Mouse (Mus musculus) B cell, adult 2 months (primary cell): Measurements from ENCODE around the gene Scn4b.
A peak's percentile ranks its signal among the peaks of the same experiment; 100 is the strongest.

Experiments
- DNase-seq, 2 experiments: peaks; one replicate each; pipeline ENCODE4 v3.0.0; 2022

Scn4b gene

GRCm38 (mm10) chr9:45126941-45127340 is 11.3 kb upstream of the Scn4b start:
- DNase-seq = peak; percentile 33 to 44

- DNase-seq = no peak
These were observed 8.1 kb upstream of the Scn4b start for GRCm38 (mm10) chr9:45130119-45130518.

GRCm38 (mm10) chr9:45133484-45134310 is 4.5 kb upstream of the Scn4b start:
- DNase-seq = peak; percentile 80

DNA sequence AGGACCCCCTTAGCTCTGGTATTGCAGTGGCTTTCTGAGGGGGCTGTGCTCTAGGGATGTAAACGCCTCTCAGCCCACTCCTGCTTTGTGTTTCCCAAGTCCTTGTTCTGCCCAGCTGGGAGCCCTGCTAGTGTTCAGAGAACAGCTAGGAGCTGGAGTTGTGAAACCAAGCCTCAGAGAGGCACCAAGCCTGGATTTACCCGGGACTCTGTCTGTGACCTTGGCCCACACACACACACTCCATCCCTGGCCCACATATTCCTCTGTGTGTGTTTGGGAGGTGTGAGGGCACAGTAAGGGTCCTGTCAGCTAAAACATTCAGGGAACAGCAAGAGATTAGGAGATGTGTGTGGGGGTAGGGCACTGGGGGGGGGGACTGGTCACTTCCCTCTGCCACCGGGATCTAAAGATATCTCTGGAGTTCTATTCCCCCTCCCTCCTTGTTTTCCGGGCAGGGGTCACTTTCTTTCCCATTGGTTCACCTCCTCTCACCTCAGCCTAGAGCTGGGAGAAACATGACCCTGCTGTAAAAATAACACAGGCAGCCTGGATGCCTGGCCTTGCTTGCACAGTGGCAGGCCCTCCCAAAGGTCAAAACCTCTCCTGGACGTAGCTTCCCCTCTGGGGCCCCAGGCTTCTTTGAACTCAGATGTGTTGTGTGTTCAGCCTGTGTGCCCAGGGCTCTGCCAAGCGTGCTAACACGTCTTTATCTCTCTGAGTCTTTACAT is 1.6 kb upstream of the Scn4b start:
- no peak for DNase-seq

DNA sequence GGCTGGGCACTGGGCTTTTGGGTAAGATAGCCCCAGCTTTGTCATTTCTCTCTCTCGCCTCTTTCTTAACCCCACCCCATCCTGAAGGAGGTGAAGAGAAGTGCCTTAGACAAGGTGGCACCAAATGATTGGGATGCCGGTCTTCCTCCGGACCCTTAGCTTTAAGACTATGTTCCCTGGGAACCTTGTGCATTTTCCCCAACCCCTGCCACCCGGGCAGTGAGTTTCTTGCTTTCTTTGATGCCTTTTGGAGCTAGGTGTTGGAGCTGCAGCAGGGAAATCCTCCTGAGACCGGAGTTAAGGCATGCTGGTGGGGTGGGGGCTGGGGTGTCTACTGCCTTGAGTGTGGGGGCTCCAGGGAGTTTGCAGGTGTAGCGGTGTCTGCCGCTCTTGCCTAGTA is 887 bp downstream of the Scn4b start:
- no peak for DNase-seq

GRCm38 (mm10) chr9:45140945-45141344 is 2.8 kb downstream of the Scn4b start:
- DNase-seq = no peak

GRCm38 (mm10) chr9:45142686-45143085 is 4.5 kb downstream of the Scn4b start:
- no peak for DNase-seq

GRCm38 (mm10) chr9:45145533-45146266 is 7.5 kb downstream of the Scn4b start:
- no peak for DNase-seq

DNA sequence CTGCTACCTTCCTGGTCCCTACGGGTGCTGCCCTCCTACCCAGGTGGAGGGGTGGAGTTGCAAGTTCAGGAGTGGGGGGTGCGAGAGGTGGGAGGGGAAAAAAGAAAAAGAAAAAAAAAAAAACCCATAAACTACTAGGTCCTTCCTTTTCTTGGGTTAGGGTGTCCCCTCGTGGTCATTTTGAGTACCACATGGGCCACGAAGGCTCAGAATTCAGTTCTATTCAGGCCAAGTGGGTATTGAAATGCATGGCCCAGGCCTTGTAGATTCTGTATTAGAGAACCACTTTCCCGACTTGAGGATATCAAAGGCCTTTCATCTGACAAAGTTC is 8.0 kb downstream of the Scn4b start:
- DNase-seq = peak; percentile 84 to 88

- no peak for DNase-seq
These were observed 12.7 kb downstream of the Scn4b start for GRCm38 (mm10) chr9:45150933-45151332.

GRCm38 (mm10) chr9:45153361-45153760 is 15.2 kb downstream of the Scn4b start:
- DNase-seq = no peak

DNA sequence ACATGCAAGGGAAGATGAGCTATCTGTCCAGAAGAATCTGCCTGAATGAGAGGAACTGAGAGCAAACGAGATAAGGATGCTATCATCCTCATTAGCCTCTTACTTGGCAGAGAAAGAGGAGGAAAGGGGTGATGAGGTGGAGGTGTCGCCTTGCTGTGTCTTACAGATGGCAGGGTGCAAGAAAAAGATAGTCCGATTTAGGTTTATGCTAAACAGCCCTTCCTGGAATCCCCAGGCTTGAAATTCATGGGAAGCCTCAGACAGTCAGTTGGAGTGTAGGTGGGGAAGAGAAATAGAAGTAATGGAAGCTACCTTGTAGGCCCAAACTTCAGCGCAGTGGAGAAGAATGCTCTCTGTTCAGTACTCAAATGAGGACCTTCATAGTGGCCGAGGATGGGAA is 29.7 kb downstream of the Scn4b start:
- no peak for DNase-seq

DNA sequence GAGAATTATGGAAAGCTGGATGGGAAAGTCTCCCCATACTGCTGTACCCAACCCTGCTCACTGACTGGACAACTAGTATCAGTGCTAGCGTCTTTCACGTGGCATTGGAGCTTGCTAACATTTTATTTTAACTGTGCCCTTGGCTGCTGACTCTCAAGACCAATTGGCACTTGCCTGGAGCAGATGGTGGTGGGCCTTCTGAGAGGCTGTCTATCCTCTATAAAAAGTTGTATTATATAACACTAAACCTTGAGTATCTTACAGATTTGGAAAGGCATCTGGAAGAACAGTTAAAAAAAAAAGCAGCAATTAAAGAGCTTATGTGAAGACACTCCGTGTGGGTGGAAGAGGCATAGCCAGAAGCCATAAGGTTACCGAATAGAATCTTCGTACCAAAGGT is 32.0 kb downstream of the Scn4b start:
- no peak for DNase-seq

DNA sequence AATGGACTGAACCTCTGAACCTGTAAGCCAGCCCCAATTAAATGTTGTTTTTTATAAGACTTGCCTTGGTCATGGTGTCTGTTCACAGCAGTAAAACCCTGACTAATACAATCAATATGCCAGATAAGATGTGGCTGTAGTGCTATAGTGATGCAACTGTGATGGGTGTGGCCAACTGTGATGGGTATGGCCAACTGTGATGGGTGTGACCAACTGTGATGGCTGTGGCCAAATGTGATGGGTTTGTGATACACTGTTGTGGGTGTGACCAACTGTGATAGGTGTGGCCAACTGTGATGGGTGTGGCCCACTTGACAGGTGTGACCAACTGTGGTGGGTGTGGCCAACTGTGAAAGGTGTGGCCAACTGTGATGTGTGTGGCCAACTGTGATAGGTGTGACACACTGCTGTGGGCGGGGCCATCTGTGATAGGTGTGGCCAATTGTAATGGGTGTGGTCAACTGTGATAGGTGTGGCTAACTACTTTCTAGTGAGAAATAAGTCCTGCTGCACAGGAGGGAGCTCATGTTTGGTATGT is 32.9 kb downstream of the Scn4b start:
- DNase-seq = no peak

DNA sequence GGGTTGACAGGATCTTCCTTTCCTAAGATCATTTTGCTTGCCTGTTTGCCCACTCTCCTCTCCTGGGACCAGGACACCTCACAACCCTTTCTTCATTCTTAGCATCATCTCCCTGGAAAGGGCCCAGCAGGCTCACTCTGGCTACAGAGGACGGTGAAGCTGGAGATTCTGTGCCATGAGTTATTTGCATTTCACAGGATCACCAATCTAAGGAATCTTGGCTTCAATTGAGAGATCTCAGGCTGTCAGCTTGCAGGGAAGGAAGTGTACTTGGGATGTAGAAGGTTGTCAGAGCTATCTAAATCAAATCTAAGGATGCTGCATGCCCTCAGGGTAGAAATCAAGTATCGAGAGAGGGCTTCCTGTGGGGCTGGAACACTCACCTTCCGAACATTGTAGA is 35.3 kb downstream of the Scn4b start:
- no peak for DNase-seq

GRCm38 (mm10) chr9:45179282-45179681 is 41.1 kb downstream of the Scn4b start:
- no peak for DNase-seq

GRCm38 (mm10) chr9:45181770-45182169 is 43.6 kb downstream of the Scn4b start, which contains the start of gene BC049352:
Gene BC049352, plus strand, starts transcription at chr9:45182007.
- no peak for DNase-seq

- DNase-seq = no peak
These were observed 44.3 kb downstream of the Scn4b start for GRCm38 (mm10) chr9:45182521-45182920.

- no peak for DNase-seq
These were observed 45.1 kb downstream of the Scn4b start for GRCm38 (mm10) chr9:45183266-45183665.

DNA sequence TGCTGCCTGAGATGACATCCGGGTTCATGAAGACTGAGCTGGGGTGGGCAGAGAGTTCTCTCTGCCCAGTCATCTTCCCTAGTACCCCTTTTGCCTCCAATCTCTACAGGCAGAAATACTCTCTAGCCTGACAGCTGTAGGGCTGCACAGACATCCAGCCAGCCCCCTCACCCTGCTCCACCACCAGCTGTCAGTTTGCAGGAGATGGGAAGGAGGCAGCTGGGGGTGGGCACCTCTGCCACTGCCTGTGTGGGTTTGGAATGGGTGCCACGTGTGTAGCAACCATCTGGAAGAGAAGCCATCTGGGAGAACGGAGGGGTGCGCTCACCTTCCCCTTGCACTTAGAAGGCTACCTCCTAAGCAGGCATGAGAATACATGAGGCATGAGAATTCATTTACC is 47.1 kb downstream of the Scn4b start:
- DNase-seq = no peak

DNA sequence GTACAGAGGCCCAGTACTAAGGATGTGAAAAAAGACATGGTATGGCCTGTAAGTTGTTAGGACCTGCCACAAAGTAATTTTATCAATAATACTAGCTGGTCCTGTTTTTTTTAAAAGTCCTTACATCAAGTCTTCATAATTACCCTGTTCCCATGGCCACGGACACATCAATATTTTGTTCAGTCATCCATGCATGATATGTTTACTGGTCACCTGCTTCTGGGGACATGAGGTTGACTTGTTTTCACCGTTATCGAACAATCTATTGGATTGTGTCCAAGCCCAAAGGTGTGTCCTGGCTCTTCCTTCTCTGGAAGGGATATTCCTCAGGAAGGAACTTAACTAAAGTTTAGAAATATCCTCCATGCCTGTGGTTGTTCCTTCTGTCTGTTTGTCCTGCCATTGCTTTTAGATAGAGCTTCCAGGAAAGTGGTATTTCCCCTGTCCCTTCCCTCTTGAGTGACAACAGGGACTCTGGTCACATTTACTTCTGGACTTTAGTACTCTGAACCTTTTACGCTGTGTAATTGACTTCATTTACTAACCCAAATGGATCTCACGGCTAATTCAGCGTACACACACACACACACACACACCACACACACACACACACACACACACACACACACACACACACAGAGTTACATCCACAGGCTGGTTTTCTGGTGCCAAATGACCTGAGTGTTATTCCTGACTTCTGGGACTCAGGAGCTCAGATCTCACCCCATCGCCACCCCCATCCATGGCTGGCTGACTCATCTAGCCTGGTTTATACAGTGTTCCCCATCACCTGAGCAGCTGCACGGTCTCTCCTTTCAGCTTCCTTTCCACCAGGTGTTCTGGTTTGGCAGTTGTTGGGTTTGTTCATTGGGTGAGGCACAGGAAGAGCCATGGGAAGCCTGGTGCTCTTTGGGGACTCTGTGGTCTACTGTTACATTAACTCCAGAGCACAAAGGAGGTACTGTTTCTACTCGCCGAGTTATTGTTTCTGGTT is 50.7 kb downstream of the Scn4b start:
- DNase-seq = peak in 1 of 2 experiments; percentile 18

DNA sequence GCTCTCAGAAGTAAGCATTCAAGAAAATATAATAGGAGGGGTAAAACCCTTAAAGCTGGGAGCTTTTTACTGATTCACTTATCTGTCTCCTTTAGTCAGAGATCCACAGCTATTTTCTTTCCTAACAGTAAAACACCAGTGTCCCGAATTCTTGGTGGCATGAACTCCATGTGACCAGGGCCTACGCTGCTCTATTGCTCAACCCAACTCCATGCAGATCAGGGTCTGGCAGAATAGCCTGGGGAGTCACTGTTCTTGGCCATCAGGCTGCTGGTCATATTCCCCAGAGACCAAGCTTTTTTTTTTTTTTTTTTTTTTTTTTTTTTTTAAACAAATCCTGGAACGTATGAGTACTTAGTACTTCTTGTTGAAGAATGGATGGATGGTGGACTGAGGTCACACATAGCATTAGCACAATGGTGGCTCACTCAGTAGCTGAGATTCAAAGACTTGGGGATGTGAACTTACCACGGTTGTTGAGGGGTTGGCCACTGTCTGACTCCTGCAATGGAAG is 51.5 kb downstream of the Scn4b start:
- no peak for DNase-seq
